Mouse (Mus musculus) adrenal gland, postnatal 10 days (tissue): ENCODE data around the gene Akap13. TPM values are rescaled to one million over a fixed set of nuclear protein-coding genes. Genes with fewer than 3 reads are reported as not detected.

Experiments
- DNase-seq: peaks from one replicate; pipeline ENCODE4 v3.0.0; 2021; ENCODE audit warnings: mixed read lengths
- total RNA-seq, 2 experiments: library from RNA; stranded (reverse); gene quantifications; 2 replicates each; pipeline ENCODE4 v1.2.3; 2021

The Akap13 gene
- total RNA-seq, 2 experiments from 2014 or later = 54.7 to 66.6 TPM

DNA sequence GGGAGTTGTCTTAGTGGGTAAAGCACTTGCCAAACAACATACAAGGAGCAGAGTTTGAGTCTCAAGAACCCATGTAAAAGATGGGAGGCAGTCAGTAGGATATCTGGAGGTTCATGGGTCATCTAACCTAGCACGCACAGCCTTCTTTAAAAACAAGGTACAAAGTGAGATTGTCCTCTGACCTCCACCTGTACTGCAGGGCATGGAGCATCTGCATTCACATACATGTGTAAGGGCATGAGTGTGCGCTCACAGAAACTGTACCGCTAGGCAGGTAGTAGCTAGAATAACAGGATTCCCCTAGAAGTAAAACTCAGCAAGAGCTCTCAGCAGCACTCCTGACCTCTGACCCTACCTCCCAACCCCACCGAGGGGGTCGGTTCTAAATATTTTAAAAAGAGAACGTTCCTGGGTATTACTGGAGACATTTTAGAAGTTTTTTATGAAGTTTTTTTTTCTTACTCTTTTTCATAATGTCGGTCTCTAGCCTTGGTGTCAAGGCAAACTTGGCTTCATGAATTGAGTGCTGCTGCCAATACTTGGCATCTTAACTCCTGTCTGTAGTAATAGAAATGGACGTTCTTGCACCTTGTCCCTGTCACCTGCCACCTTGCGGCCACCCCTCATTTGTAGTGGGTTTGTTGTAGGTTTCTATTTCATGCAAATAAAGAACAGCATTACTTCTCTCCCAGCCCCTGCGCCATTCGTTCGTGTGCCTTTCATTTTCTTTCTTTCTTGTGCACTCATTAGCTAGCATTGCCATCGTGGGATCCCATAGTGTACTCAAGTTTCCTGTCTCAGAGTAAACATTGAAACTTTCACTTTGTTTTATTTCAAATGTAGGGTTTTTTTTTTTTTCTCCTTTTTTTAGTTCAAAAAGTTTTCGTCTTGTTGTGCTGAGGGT is 61.6 kb downstream of the Akap13 start:
- no peak for DNase-seq

DNA sequence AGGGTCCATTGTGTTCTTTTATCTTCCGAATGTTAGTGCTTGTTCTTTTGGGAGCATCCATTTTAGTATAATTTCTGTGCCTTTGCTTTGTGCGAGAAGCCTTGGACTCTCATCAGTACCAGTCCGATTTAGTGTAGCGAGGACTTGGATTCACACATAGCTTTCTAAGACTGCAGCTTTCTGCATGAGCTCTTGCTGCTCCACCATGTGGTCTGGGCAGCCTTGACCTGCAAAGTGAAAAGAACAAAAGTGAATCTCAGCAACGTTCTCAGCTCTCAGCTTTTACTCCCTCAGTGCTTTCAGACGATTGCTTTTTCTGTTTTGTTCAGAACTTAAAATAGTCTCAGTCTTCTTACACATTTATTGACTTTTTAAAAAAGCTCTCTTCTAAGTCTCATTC is 65.2 kb downstream of the Akap13 start:
- peak; percentile 35 for DNase-seq

DNA sequence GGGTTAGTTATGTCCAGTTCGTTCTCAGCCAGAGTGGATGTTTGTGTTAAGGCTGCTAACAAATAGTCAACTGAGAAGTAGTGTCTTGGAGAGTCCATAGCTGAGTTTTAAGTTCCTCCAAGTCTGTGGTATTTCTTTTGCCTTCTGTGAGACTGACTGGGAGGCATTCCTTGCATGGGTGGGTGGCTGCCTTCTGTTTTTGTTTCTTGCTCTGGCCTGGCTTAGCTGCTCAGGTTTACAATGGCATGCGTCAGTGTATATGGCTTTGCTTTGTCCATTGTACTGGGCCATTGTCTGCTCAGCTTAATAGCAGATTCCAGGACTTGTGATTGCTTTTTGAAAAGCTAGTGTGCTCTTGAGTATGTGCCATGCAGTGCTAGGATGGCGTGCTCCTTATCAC is 65.9 kb downstream of the Akap13 start:
- no peak for DNase-seq

DNA sequence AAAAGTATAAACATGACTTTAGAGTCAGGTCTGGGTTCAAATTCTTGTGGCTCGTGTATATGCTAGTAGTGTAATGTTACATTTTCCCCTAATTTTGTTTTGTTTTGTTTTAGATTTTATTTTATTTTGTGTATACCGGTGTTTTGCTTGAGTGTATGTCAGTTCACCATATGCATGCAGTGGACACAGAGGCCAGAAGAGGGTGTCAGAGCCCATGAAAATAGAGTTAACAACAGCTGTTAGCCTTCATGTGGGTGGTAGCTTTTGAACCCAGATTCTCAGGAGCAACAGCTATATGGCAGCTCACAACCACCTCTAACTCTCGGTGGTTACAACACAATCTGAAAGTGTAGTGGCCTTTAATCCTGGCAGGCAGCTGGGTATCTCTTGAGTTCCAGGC is 66.9 kb downstream of the Akap13 start:
- no peak for DNase-seq

GRCm38 (mm10) chr7:75524789-75525569 is 69.6 kb downstream of the Akap13 start:
- DNase-seq = no peak

GRCm38 (mm10) chr7:75525716-75526401 is 70.5 kb downstream of the Akap13 start:
- peak; percentile 35 for DNase-seq

GRCm38 (mm10) chr7:75528751-75529150 is 73.4 kb downstream of the Akap13 start:
- no peak for DNase-seq

GRCm38 (mm10) chr7:75529857-75530437 is 74.6 kb downstream of the Akap13 start:
- no peak for DNase-seq

- no peak for DNase-seq
Observed at GRCm38 (mm10) chr7:75530642-75531041, 75.3 kb downstream of the Akap13 start.

- no peak for DNase-seq
Observed at GRCm38 (mm10) chr7:75533079-75533478, 77.7 kb downstream of the Akap13 start.

- DNase-seq = no peak
Observed at GRCm38 (mm10) chr7:75536298-75536697, 81.0 kb downstream of the Akap13 start.

DNA sequence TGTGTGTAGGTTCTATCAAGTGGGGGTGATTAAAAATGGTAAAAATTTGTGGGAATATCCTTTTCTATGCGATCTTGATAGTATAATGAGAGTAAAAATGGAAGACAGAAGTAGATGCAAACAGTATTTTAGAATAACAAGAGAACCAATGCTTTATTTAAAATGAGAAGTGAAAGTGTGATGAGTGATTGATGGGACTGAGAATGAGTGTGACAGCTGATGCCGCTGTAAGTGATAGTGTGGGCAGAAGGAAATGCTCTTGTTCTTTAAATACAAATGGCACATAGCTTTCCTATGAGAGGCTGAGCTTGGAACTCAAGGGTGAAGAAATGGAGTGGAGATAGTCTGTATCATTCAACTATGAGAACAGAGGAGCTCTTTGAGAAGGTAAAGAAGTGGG is 82.2 kb downstream of the Akap13 start:
- no peak for DNase-seq

DNA sequence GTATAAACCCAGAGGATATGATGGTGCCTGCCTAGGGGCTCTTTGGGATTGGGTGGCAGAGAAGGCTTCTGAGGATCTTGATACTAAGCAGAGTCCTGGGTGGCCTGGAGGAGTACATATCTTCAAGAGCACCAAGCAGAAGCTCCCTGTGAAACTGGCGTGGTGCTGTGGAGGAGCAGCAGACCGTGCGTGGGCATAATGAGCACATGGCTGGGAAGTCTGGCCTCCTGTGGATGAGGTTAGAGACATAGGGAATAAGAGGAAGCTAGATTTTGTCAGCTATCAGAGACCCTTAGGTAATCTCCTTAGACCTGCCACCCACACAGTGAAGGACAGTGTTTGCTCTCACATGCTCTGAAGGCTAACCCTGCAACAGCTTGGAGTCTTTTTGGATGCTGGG is 83.2 kb downstream of the Akap13 start:
- no peak for DNase-seq

DNA sequence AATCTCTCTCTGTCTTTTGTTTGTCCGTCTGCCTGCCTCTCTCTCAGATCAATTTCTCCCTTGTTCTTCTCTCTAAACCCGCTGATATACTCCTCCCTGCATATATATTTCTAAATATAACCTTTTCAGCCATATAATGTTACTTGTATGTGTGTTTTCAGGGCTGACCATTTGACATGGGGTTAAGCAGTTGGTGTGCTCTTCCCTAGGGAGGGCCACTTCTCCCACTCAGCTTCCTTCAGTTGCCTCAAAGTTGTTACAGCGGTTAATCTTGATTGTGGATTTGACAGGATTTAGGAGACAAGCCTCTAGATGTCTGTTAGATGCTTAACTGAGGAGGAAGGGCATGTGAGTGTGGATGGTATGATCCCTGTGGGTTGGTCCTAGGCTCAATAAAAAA is 83.8 kb downstream of the Akap13 start:
- DNase-seq = no peak

DNA sequence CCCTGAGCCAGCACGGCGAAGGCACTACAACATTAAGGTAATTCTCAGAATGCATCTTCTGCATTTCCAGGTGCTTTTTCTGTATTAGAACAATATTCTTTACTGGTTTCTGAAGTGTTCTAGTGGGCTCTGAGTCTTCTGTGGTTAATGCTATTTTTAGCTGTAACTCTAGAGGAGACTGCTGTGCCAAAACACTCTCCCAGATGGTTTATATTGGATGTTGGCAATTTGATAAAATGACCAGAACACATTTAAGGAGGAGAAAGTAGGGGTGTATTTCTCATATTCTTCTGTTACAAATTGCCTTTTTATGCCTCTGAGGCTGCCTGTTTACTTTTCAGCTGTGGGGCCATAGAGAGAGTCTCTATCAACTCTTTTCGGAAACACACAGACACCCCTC is 94.5 kb downstream of the Akap13 start:
- no peak for DNase-seq

DNA sequence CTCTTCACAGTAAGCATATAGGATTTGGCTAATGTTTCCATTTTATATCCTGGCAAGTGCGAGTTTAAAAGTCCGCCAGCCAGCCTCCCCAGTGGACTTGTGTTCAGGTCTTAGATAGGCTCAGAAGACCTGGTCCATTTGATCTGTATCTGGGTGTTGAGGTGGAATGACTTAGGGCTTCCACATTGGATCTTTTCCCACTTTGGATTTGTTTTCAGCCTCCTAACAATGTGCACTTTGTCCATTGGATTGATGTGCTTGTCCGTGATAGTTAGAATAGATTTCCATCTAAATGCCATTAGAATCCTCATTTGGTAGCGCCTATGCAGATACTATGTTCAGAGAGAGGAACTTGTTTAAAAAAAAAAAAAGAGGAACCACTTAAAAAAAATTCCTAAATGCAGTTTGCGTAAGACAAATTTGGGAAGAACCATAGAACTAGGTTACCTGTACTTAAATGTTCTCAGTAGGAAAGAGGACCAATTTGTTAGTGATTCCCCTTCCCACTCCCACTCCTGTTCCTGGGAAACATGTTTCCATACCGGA is 95.5 kb downstream of the Akap13 start:
- DNase-seq = no peak

- no peak for DNase-seq
Observed at GRCm38 (mm10) chr7:75553002-75553666, 97.8 kb downstream of the Akap13 start.

DNA sequence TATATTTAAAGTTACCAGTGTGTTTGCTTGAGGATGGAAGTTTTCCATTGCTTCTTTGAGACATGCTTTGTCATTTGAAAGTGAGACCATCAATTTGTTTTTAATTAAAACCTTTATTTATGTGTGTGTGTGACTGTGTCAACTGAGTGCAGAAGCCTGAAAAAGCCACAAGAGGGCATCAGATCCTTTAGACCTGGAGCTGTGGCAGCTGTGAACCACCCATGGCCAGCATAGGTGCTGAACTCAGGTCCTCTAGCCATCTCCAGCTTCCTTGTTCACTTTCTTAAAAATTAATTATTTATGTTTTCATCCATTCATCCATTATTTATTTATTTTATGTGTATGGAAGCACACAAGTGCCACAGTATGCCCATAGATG is 98.3 kb downstream of the Akap13 start:
- DNase-seq = no peak

GRCm38 (mm10) chr7:75554065-75554464 is 98.7 kb downstream of the Akap13 start:
- DNase-seq = no peak

GRCm38 (mm10) chr7:75555940-75556339 is 100.6 kb downstream of the Akap13 start:
- no peak for DNase-seq

DNA sequence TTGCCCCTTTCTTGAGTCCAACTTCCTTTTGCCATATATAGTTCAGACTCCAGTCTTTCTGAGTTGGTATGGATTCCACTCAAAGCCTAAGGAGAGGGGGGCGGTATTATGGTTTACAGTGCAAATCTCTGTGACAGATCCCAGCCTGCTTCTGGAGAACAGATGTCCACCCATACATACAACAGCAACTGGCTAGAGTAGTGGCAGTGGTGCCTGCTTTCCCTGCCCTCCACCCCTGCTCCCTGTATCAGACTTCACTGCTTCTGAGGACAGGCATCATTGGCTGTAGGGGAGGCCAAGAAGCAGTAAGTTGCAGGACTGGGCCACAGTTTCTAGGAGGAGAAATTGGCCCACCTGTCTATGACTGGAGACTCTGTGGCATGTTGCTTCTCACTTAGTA is 102.9 kb downstream of the Akap13 start:
- DNase-seq = no peak

DNA sequence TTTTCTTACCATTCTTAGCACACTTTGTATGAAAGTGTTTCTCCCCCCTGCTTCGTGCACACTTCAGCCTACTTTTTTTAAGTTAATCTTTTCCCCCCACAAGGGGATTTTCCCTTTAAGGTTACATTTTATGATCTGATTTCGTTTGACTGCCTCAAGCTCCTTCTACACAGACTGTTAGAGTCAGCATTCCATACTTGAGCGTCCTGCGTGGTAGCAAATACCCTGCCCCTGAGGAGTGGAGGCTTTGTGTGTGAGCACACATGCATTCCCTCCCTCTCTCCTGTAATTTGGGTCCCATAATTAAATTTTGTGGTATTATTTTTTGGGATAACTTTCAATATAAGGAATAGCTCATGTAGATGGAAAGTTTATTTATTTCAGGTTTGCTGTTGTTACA is 103.8 kb downstream of the Akap13 start:
- no peak for DNase-seq
